Mouse (Mus musculus): ENCODE measurements at regions not wholly inside any gene's neighbourhood (a gene's known extent, or its start where the extent isn't known, plus 50 kb on each side); places are given as distances from the start of the nearest gene placed in this dataset.

GRCm38 (mm10) chr14:47910741-47911295, 209.8 kb upstream of the Peli2 start:
- Histone ChIP-seq H3K27ac (replicated peaks) (peak overlapping the region; percentile 55), H3K4me3 (no peak overlapping the region), H3K4me1 (peaks cover 33% of the 10 kb centered on the region), H3K36me3 (no peaks in the 10 kb centered on the region), H3K27me3 (ENCODE audit: low read depth, poor library complexity, severe bottlenecking) (no peaks in the 10 kb centered on the region), H3K9me3 (replicated peaks) (no peaks in the 10 kb centered on the region)
- WGBS = 52% methylated on average over 6 of the region's 6 CpGs
- no peak for DNase-seq (ENCODE audit: low spot score)

GRCm38 (mm10) chr14:47911546-47912545, 208.8 kb upstream of the Peli2 start:
- Histone ChIP-seq H3K36me3 (no peaks in the 10 kb centered on the region), H3K4me1 (peaks cover 33% of the 10 kb centered on the region), H3K4me3 (no peak overlapping the region), H3K9me3 (replicated peaks) (no peaks in the 10 kb centered on the region), H3K27me3 (ENCODE audit: low read depth, poor library complexity, severe bottlenecking) (no peaks in the 10 kb centered on the region), H3K27ac (replicated peaks) (no peak overlapping the region; the same call in 1 of the 2 replicates)
- no peak for DNase-seq (ENCODE audit: low spot score)
- WGBS = 75% methylated on average over 9 of the region's 9 CpGs

- 81% methylated on average over 1 of the region's 1 CpGs for WGBS
- Histone ChIP-seq H3K4me1 (peaks cover 24% of the 10 kb centered on the region), H3K27ac (replicated peaks) (peak overlapping the region; percentile 39; the same call in 1 of the 2 replicates), H3K9me3 (replicated peaks) (no peaks in the 10 kb centered on the region), H3K4me3 (no peak overlapping the region), H3K36me3 (no peaks in the 10 kb centered on the region), H3K27me3 (ENCODE audit: low read depth, poor library complexity, severe bottlenecking) (no peaks in the 10 kb centered on the region)
- DNase-seq (ENCODE audit: low spot score) = no peak
These were observed 205.0 kb upstream of the Peli2 start for GRCm38 (mm10) chr14:47915621-47916020.

- WGBS = 93% methylated on average over 9 of the region's 9 CpGs
- H3K4me1 ChIP-seq = peaks cover 4% of the 10 kb centered on the region
- DNase-seq (ENCODE audit: low spot score) = no peak
- H3K9me3 ChIP-seq (replicated peaks) = no peaks in the 10 kb centered on the region
- no peaks in the 10 kb centered on the region for H3K27me3 ChIP-seq (ENCODE audit: low read depth, poor library complexity, severe bottlenecking)
- no peak overlapping the region for H3K4me3 ChIP-seq
- no peaks in the 10 kb centered on the region for H3K36me3 ChIP-seq
- H3K27ac ChIP-seq (replicated peaks) = no peak overlapping the region
These were observed 199.8 kb upstream of the Peli2 start for GRCm38 (mm10) chr14:47920638-47921347.

GRCm38 (mm10) chr14:47921811-47922277, 198.8 kb upstream of the Peli2 start:
- H3K9me3 ChIP-seq (replicated peaks) = no peaks in the 10 kb centered on the region
- H3K4me1 ChIP-seq = peaks cover 4% of the 10 kb centered on the region; the same call in 1 of the 2 replicates
- no peak overlapping the region for H3K4me3 ChIP-seq
- DNase-seq (ENCODE audit: low spot score) = no peak
- H3K27ac ChIP-seq (replicated peaks) = no peak overlapping the region
- no peaks in the 10 kb centered on the region for H3K36me3 ChIP-seq
- WGBS = 69% methylated on average over 10 of the region's 10 CpGs
- no peaks in the 10 kb centered on the region for H3K27me3 ChIP-seq (ENCODE audit: low read depth, poor library complexity, severe bottlenecking)

- peaks cover 9% of the 10 kb centered on the region; the same call in 1 of the 2 replicates for H3K4me1 ChIP-seq
- no peaks in the 10 kb centered on the region for H3K9me3 ChIP-seq (replicated peaks)
- no peak overlapping the region for H3K4me3 ChIP-seq
- no peak for DNase-seq (ENCODE audit: low spot score)
- H3K27me3 ChIP-seq (ENCODE audit: low read depth, poor library complexity, severe bottlenecking) = no peaks in the 10 kb centered on the region
- 94% methylated on average over 3 of the region's 3 CpGs for WGBS
- H3K27ac ChIP-seq (replicated peaks) = no peak overlapping the region
- no peaks in the 10 kb centered on the region for H3K36me3 ChIP-seq
These were observed 194.2 kb upstream of the Peli2 start for GRCm38 (mm10) chr14:47926416-47926815.

- Histone ChIP-seq H3K36me3 (no peaks in the 10 kb centered on the region), H3K4me1 (peaks cover 7% of the 10 kb centered on the region), H3K27ac (replicated peaks) (no peak overlapping the region), H3K9me3 (replicated peaks) (no peaks in the 10 kb centered on the region), H3K4me3 (no peak overlapping the region), H3K27me3 (ENCODE audit: low read depth, poor library complexity, severe bottlenecking) (no peaks in the 10 kb centered on the region)
- WGBS = 97% methylated on average over 6 of the region's 6 CpGs
- DNase-seq (ENCODE audit: low spot score) = no peak
These were observed 185.2 kb upstream of the Peli2 start for GRCm38 (mm10) chr14:47935401-47935800.

GRCm38 (mm10) chr14:47937081-47937651, 183.5 kb upstream of the Peli2 start:
- no peak for DNase-seq (ENCODE audit: low spot score)
- Histone ChIP-seq H3K27me3 (ENCODE audit: low read depth, poor library complexity, severe bottlenecking) (no peaks in the 10 kb centered on the region), H3K27ac (replicated peaks) (no peak overlapping the region), H3K4me1 (peaks cover 7% of the 10 kb centered on the region), H3K36me3 (no peaks in the 10 kb centered on the region), H3K9me3 (replicated peaks) (no peaks in the 10 kb centered on the region), H3K4me3 (no peak overlapping the region)
- 89% methylated on average over 7 of the region's 7 CpGs for WGBS

GRCm38 (mm10) chr14:47939781-47940590, 180.6 kb upstream of the Peli2 start:
- peak overlapping the region; percentile 46 for H3K27ac ChIP-seq (replicated peaks)
- no peak for DNase-seq (ENCODE audit: low spot score)
- WGBS = 48% methylated on average over 7 of the region's 7 CpGs
- no peak overlapping the region for H3K4me3 ChIP-seq
- H3K36me3 ChIP-seq = no peaks in the 10 kb centered on the region
- no peaks in the 10 kb centered on the region for H3K27me3 ChIP-seq (ENCODE audit: low read depth, poor library complexity, severe bottlenecking)
- no peaks in the 10 kb centered on the region for H3K9me3 ChIP-seq (replicated peaks)
- peaks cover 7% of the 10 kb centered on the region for H3K4me1 ChIP-seq

GRCm38 (mm10) chr14:47942671-47943070, 178.0 kb upstream of the Peli2 start:
- Histone ChIP-seq H3K4me3 (no peak overlapping the region), H3K9me3 (replicated peaks) (no peaks in the 10 kb centered on the region), H3K4me1 (peaks cover 7% of the 10 kb centered on the region), H3K27ac (replicated peaks) (no peak overlapping the region), H3K36me3 (no peaks in the 10 kb centered on the region), H3K27me3 (ENCODE audit: low read depth, poor library complexity, severe bottlenecking) (no peaks in the 10 kb centered on the region)
- DNase-seq (ENCODE audit: low spot score) = no peak

GRCm38 (mm10) chr14:47944595-47944994, 176.0 kb upstream of the Peli2 start:
- H3K4me1 ChIP-seq = peaks cover 7% of the 10 kb centered on the region
- WGBS = 94% methylated on average over 1 of the region's 1 CpGs
- H3K27me3 ChIP-seq (ENCODE audit: low read depth, poor library complexity, severe bottlenecking) = no peaks in the 10 kb centered on the region
- H3K36me3 ChIP-seq = no peaks in the 10 kb centered on the region
- no peaks in the 10 kb centered on the region for H3K9me3 ChIP-seq (replicated peaks)
- H3K4me3 ChIP-seq = no peak overlapping the region
- H3K27ac ChIP-seq (replicated peaks) = no peak overlapping the region
- no peak for DNase-seq (ENCODE audit: low spot score)

- Histone ChIP-seq H3K4me1 (no peaks in the 10 kb centered on the region), H3K4me3 (no peak overlapping the region), H3K27me3 (ENCODE audit: low read depth, poor library complexity, severe bottlenecking) (no peaks in the 10 kb centered on the region), H3K36me3 (no peaks in the 10 kb centered on the region), H3K9me3 (replicated peaks) (no peaks in the 10 kb centered on the region), H3K27ac (replicated peaks) (no peak overlapping the region)
- WGBS = 86% methylated on average over 5 of the region's 5 CpGs
- DNase-seq (ENCODE audit: low spot score) = no peak
These were observed 169.6 kb upstream of the Peli2 start for GRCm38 (mm10) chr14:47951041-47951440.

Measured in midbrain, embryonic 10.5 days (tissue).